Mouse (Mus musculus) urinary bladder, postnatal 0 days (tissue): ENCODE results near the gene Trim28. TPM values are rescaled to one million over a fixed set of nuclear protein-coding genes. Genes with fewer than 3 reads are reported as not detected.

Experiments
- polyA plus RNA-seq: library from polyadenylated mRNA; unstranded; fragments of >200 nt; fragmentation: Nextera tagmentation; extraction: Ambion mirVana; gene quantifications from 2 replicates; pipeline ENCODE4 v1.2.1, GENCODE M21; 2015

Trim28 gene
- polyA plus RNA-seq, result 89.6 and 97.6 TPM in 2 replicates

GRCm38 (mm10) chr7:12998851-12999250, at the start of gene Trim28:
TSS of gene Trim28 (plus strand) at chr7:12999114.

GRCm38 (mm10) chr7:12965678-12966091, 33.2 kb upstream of the Trim28 start, which contains the start of gene Zfp324:
TSS of gene Zfp324 (plus strand) at chr7:12965838.

DNA sequence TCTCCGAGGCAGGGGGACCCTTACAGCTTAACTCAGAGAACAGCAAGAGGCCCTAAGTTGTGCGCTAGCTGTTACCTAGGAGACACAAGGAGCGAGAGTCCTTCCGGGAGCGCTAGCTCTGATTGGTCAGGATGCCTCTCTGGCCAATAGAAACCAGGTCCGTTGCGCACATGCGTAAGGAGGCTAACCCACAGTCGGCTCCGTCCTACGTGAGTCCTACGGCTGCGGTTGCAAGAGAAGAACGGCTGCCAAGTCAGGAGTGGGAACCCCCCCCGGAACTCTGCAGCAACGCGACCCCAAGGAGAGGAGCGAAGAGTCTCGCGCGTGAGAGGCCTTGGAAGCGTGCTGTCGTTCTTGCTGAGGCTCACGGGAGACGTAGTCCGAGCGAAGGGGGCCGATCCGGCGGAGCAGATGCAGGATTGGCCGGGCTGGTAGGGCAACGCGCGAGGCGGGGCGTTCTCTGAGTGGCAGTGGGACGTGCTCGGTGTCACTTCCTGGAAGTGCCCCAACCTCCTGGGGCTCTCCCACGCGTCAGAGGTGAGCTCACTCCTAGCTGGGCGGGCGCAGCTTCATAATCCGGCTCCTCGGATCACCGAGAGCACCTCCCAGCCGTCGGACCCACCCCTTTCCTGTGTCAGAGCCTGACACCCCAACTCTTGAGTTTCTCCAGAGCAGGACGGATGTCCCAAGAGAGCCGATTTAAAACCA, 21.1 kb upstream of the Trim28 start, which contains the start of gene Zfp446:
Gene Zfp446 (plus strand): TSS at position 167 of the 708 bp plus-strand sequence.

GRCm38 (mm10) chr7:12998053-12998452, 861 bp upstream of the Trim28 start, which contains the start of gene Slc27a5:
TSS of gene Slc27a5 (minus strand) at chr7:12998192.

DNA sequence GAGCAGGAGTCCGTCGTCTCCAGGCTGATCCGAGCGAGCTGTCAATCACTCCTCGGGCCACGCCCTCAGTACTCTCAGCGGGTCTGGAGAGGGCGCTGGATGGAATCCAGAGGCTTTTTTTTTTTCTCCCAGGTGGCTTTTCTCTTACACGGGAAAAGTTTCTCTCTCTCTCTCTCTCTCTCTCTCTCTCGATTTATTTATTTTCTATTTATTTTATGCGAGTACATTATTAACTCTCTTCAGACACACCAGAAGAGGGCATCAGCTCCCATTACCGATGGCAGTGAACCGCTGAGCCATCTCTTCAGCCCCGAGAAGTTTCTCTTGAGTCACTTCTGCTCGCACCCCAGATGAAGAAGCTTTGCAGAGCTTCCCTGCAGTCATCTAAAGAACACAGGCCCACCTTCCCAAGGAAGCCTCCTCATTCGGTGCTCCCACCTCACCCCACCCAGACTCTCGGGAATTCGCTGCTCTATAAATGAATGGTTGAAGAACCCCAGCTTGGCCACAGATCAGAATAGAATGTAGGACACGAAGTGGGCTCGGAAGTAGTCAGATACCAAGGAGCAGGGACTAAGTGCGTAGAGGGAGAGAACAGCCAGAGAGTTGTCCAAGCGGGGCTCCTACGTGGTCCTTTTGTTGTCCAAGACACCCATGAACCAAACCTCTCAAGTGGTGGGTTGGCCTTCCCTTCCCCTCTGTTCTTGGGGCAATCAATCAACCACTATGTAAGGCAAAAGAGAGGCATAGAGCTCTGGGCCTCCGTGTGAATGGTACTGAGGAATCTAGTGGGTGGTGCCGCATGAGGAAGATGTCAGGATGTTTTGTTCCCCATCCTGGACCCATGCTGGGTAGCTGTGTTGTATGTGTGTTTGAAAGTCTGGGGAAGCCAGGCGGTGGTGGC, 11.3 kb downstream of the Trim28 start, which contains the start of gene Zbtb45:
Gene Zbtb45 (minus strand): TSS at position 30 of the 904 bp plus-strand sequence.

DNA sequence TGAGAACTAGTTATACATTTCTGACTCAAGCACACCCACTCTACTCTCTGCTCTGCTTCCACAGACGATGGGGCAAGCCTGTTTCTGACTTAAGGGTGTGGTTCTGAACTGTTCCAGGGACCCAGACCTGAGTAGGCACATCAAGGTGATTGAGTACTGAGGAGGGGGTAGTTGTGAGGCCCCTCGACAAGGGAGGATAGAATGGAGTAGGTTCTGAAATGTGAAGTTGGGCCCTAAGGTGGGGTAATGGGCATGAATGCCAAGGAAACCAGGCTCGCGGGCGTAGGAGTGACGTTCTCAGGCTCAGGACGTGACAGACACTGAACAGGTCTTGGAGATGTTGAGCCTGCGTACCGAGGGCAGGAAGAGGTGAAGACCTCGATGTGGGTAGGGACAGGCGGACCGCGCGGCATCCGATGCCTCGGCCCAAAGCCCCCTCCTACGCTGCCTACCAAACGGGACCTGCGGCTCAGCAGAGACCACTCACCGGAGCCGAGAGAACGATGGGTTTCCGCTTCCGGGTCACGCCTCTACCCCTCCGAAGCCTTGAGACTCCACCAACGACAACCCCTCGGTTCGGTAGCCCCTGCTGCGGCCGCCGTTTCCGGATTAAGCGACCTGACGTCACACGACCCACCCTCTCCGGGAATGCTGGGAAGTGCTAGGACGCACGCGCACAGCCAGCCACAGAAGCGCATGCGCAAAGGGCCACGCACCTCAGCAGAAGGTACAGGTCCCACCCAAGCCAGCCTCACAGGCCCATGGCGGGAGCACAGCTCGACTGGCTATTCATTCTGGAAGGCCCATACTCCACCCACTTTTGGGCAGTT, 35.4 kb downstream of the Trim28 start, which contains the start of gene Chmp2a:
Gene Chmp2a (minus strand): TSS at position 660 of the 830 bp plus-strand sequence.

GRCm38 (mm10) chr7:13037901-13038555, 39.1 kb downstream of the Trim28 start, which contains the start of gene Ube2m:
TSS of gene Ube2m (minus strand) at chr7:13038275.

GRCm38 (mm10) chr7:13054287-13055010, 55.5 kb downstream of the Trim28 start, which contains the start of gene Mzf1:
TSS of gene Mzf1 (minus strand) at chr7:13054764.

Other genes with a start within 250 kb of the Trim28 start
- 1.2 and 1.3 TPM in 2 replicates for gene Zscan18, start 195.5 kb upstream of the Trim28 start, polyA plus RNA-seq
- gene Zfp329, start 180.3 kb upstream of the Trim28 start, polyA plus RNA-seq, result 5.2 and 5.8 TPM in 2 replicates
- gene Zfp110, start 164.4 kb upstream of the Trim28 start, polyA plus RNA-seq, result 18.0 and 18.1 TPM in 2 replicates
- gene Zfp128, start 117.9 kb upstream of the Trim28 start, polyA plus RNA-seq, result 1.5 and 1.6 TPM in 2 replicates
- 5.3 and 5.7 TPM in 2 replicates for gene Zscan22, start 101.3 kb upstream of the Trim28 start, polyA plus RNA-seq
- gene Rps5, start 76.8 kb upstream of the Trim28 start, polyA plus RNA-seq, result 736 and 897 TPM in 2 replicates
- gene Rnf225, start 71.7 kb upstream of the Trim28 start, polyA plus RNA-seq, result 1.3 and 1.9 TPM in 2 replicates
- gene Zfp324, start 33.3 kb upstream of the Trim28 start, polyA plus RNA-seq, result 5.2 and 5.5 TPM in 2 replicates
- 2.6 and 2.9 TPM in 2 replicates for gene Zfp446, start 21.3 kb upstream of the Trim28 start, polyA plus RNA-seq
- 0.08 TPM in 1 of 2 replicates, not detected in the other for gene Slc27a5, start 922 bp upstream of the Trim28 start, polyA plus RNA-seq
- 7.3 and 8.5 TPM in 2 replicates for gene Zbtb45, start 10.9 kb downstream of the Trim28 start, polyA plus RNA-seq
- gene Chmp2a, start 35.7 kb downstream of the Trim28 start, polyA plus RNA-seq, result 211 and 212 TPM in 2 replicates
- 90.5 and 91.6 TPM in 2 replicates for gene Ube2m, start 39.2 kb downstream of the Trim28 start, polyA plus RNA-seq
- gene Mzf1, start 55.6 kb downstream of the Trim28 start, polyA plus RNA-seq, result 0.90 and 1.4 TPM in 2 replicates
- not detected in 2 replicates for gene Vmn1r85, start 96.1 kb downstream of the Trim28 start, polyA plus RNA-seq
- gene Vmn1r86, start 120.8 kb downstream of the Trim28 start, polyA plus RNA-seq, result not detected in 2 replicates
- not detected in 2 replicates for gene Vmn1r87, start 141.0 kb downstream of the Trim28 start, polyA plus RNA-seq
- gene Vmn1r88, start 160.5 kb downstream of the Trim28 start, polyA plus RNA-seq, result not detected in 2 replicates
- not detected in 2 replicates for gene Vmn1r89, start 213.9 kb downstream of the Trim28 start, polyA plus RNA-seq